Mouse (Mus musculus): ENCODE results near the gene Gm20388. TPM values are rescaled to one million over a fixed set of nuclear protein-coding genes. Genes with fewer than 3 reads are reported as not detected.

Gm20388 gene
- polyA plus RNA-seq, 1 experiment from 2014 or later: 1.4 TPM

- 55% methylated on average over 5 of the region's 5 CpGs for WGBS (ENCODE audit: insufficient replicate concordance)
- peak; percentile 74 for ATAC-seq (ENCODE audit: low read depth)
- peaks cover 21% of the 10 kb centered on the region for H3K27me3 ChIP-seq (ENCODE audit: control insufficient read depth, insufficient read depth, low read depth, low read length)
- peaks cover 8% of the 10 kb centered on the region for H3K4me1 ChIP-seq (ENCODE audit: control insufficient read depth, low read depth, low read length)
- H3K4me3 ChIP-seq (ENCODE audit: low read depth, low read length): no peak overlapping the region
- no peak overlapping the region for H3K4me2 ChIP-seq (ENCODE audit: low read depth, low read length)
- H3K9ac ChIP-seq (ENCODE audit: low read depth, low read length): no peak overlapping the region
- no peaks in the 10 kb centered on the region for H3K9me3 ChIP-seq (replicated peaks; ENCODE audit: control insufficient read depth, low read length)
- no peak overlapping the region for H3K27ac ChIP-seq (ENCODE audit: low read length)
- H3K36me3 ChIP-seq (ENCODE audit: control insufficient read depth, insufficient read depth): no peaks in the 10 kb centered on the region
These were observed 2855.5 kb downstream of the Gm20388 start for GRCm38 (mm10) chr8:122766189-122766588.

DNA sequence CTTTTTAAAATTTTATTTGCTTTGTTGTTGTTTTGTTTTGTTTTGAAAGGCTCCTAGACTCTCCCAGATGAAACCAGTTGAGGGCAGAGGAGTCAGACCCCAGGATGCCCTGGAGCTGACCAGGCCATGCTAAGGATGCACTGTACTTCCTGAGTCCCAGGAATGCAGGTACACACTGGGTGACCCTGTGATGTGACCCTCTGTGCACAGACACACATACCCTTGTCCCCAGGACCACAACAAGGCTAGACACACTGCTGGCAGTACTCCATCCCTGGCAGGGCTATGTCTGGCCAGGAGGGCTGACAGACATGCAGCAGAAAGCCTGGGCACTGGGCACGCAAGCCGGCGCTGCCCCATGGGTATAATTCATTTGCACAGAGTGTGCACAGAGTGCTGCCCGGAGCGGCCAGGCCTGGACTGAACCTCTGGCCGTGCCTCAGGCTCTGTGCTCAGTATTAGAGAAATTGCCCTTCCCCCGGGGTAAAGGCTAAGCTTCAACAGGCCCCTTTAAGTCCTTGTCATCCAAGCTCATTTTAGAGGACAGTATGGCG lies 2856.1 kb downstream of the Gm20388 start:
- 66% methylated on average over 8 of the region's 8 CpGs for WGBS (ENCODE audit: insufficient replicate concordance)
- Histone ChIP-seq H3K36me3 (ENCODE audit: control insufficient read depth, insufficient read depth) (no peaks in the 10 kb centered on the region), H3K9ac (ENCODE audit: low read depth, low read length) (no peak overlapping the region), H3K4me2 (ENCODE audit: low read depth, low read length) (no peak overlapping the region), H3K27me3 (ENCODE audit: control insufficient read depth, insufficient read depth, low read depth, low read length) (peaks cover 17% of the 10 kb centered on the region), H3K4me1 (ENCODE audit: control insufficient read depth, low read depth, low read length) (peaks cover 8% of the 10 kb centered on the region), H3K27ac (ENCODE audit: low read length) (no peak overlapping the region), H3K9me3 (replicated peaks; ENCODE audit: control insufficient read depth, low read length) (no peaks in the 10 kb centered on the region), H3K4me3 (ENCODE audit: low read depth, low read length) (no peak overlapping the region)
- ATAC-seq (ENCODE audit: low read depth): peak; percentile 63

GRCm38 (mm10) chr8:122767229-122767628 lies 2856.6 kb downstream of the Gm20388 start:
- no peak overlapping the region for H3K27ac ChIP-seq (ENCODE audit: low read length)
- no peak overlapping the region for H3K9ac ChIP-seq (ENCODE audit: low read depth, low read length)
- ATAC-seq (ENCODE audit: low read depth): no peak
- no peaks in the 10 kb centered on the region for H3K36me3 ChIP-seq (ENCODE audit: control insufficient read depth, insufficient read depth)
- H3K27me3 ChIP-seq (ENCODE audit: control insufficient read depth, insufficient read depth, low read depth, low read length): peaks cover 14% of the 10 kb centered on the region
- no peak overlapping the region for H3K4me2 ChIP-seq (ENCODE audit: low read depth, low read length)
- peaks cover 8% of the 10 kb centered on the region for H3K4me1 ChIP-seq (ENCODE audit: control insufficient read depth, low read depth, low read length)
- 15% methylated on average over 9 of the region's 9 CpGs for WGBS (ENCODE audit: insufficient replicate concordance)
- no peaks in the 10 kb centered on the region for H3K9me3 ChIP-seq (replicated peaks; ENCODE audit: control insufficient read depth, low read length)
- no peak overlapping the region for H3K4me3 ChIP-seq (ENCODE audit: low read depth, low read length)

- no peak for ATAC-seq (ENCODE audit: low read depth)
- no peaks in the 10 kb centered on the region for H3K36me3 ChIP-seq (ENCODE audit: control insufficient read depth, insufficient read depth)
- H3K4me2 ChIP-seq (ENCODE audit: low read depth, low read length): no peak overlapping the region
- no peak overlapping the region for H3K27ac ChIP-seq (ENCODE audit: low read length)
- H3K9me3 ChIP-seq (replicated peaks; ENCODE audit: control insufficient read depth, low read length): no peaks in the 10 kb centered on the region
- no peaks in the 10 kb centered on the region; the same call in 1 of the 2 replicates for H3K4me1 ChIP-seq (ENCODE audit: control insufficient read depth, low read depth, low read length)
- WGBS (ENCODE audit: insufficient replicate concordance): 65% methylated on average over 24 of the region's 24 CpGs
- peaks cover 14% of the 10 kb centered on the region for H3K27me3 ChIP-seq (ENCODE audit: control insufficient read depth, insufficient read depth, low read depth, low read length)
- H3K9ac ChIP-seq (ENCODE audit: low read depth, low read length): no peak overlapping the region
- no peak overlapping the region for H3K4me3 ChIP-seq (ENCODE audit: low read depth, low read length)
These were observed 2858.8 kb downstream of the Gm20388 start for GRCm38 (mm10) chr8:122769251-122770058.

DNA sequence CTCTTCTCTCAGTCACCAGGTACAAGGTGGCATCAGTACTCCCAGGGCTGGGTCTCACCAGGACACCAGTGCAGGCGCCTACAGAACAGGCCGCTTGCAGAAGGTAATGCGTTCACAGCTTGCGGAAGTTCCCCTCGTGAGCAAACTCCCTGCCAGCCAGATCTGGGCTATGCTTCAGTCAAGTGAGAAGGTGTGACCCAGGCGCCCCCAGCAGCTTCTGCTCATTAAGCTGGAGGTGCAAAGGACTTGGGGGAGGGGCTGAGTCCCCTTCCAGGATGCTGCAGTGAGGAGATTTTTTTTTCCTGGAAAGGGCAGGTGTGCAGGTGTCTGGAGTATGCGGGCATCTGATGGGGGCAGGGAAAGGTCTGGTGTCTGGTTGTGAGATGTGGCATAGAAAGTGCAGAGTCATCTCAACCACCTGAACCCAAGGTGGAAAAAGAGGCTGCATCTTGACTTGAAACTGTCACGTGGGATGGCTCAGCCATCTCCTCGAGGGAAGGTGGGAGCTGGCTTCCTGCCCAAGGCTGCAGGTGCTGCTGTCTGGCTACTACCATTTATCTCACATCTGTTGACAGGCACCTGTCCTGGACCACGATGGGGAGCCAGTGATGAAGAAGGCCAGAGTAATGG lies 2861.9 kb downstream of the Gm20388 start:
- Histone ChIP-seq H3K36me3 (ENCODE audit: control insufficient read depth, insufficient read depth) (no peaks in the 10 kb centered on the region), H3K4me3 (ENCODE audit: low read depth, low read length) (no peak overlapping the region), H3K9ac (ENCODE audit: low read depth, low read length) (no peak overlapping the region), H3K4me1 (ENCODE audit: control insufficient read depth, low read depth, low read length) (peaks cover 3% of the 10 kb centered on the region), H3K27ac (ENCODE audit: low read length) (no peak overlapping the region), H3K9me3 (replicated peaks; ENCODE audit: control insufficient read depth, low read length) (no peaks in the 10 kb centered on the region), H3K4me2 (ENCODE audit: low read depth, low read length) (no peak overlapping the region), H3K27me3 (ENCODE audit: control insufficient read depth, insufficient read depth, low read depth, low read length) (peaks cover 19% of the 10 kb centered on the region)
- ATAC-seq (ENCODE audit: low read depth): no peak
- WGBS (ENCODE audit: insufficient replicate concordance): 38% methylated on average over 10 of the region's 10 CpGs

- WGBS (ENCODE audit: insufficient replicate concordance): 1% methylated on average over 50 of the region's 50 CpGs
- ATAC-seq (ENCODE audit: low read depth): peak; percentile 58
- Histone ChIP-seq H3K9ac (ENCODE audit: low read depth, low read length) (peak within 1 kb of the TSS; percentile 88), H3K4me2 (ENCODE audit: low read depth, low read length) (peak within 1 kb of the TSS; percentile 91), H3K4me1 (ENCODE audit: control insufficient read depth, low read depth, low read length) (peaks cover 3% of the 10 kb centered on the region), H3K27me3 (ENCODE audit: control insufficient read depth, insufficient read depth, low read depth, low read length) (peaks cover 11% of the 10 kb centered on the region; the same call in 1 of the 2 replicates), H3K4me3 (ENCODE audit: low read depth, low read length) (peak within 1 kb of the TSS; percentile 81), H3K27ac (ENCODE audit: low read length) (peak within 1 kb of the TSS; percentile 60; the same call in 1 of the 2 replicates), H3K9me3 (replicated peaks; ENCODE audit: control insufficient read depth, low read length) (no peaks in the 10 kb centered on the region), H3K36me3 (ENCODE audit: control insufficient read depth, insufficient read depth) (no peaks in the 10 kb centered on the region)
These were observed 2864.9 kb downstream of the Gm20388 start, which contains the start of gene Acsf3 for GRCm38 (mm10) chr8:122775285-122776155. Gene Acsf3 (plus strand): TSS chr8:122775486.

DNA sequence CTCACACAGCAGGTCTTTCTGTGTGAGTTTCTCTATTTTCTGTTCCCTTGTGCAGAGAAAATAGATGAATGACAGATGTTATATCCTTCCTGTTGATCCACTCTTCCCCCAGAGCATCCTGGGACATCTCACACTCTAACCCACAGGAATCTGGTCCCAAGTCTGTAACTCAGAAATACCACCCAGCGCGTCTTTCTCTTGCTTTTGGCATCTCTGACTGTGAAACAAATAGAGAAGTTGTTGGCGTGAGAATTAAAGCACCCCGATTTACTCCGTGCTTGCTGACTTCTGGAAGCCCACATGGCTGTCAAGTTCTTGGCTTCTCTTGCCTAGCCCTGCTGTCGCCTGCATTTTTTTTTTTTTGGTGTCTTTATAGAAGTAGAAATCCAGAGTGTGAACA lies 2867.1 kb downstream of the Gm20388 start:
- peaks cover 3% of the 10 kb centered on the region for H3K4me1 ChIP-seq (ENCODE audit: control insufficient read depth, low read depth, low read length)
- no peak for ATAC-seq (ENCODE audit: low read depth)
- WGBS (ENCODE audit: insufficient replicate concordance): 73% methylated on average over 6 of the region's 6 CpGs
- no peak overlapping the region for H3K4me3 ChIP-seq (ENCODE audit: low read depth, low read length)
- no peak overlapping the region for H3K27ac ChIP-seq (ENCODE audit: low read length)
- H3K27me3 ChIP-seq (ENCODE audit: control insufficient read depth, insufficient read depth, low read depth, low read length): peaks cover 8% of the 10 kb centered on the region; the same call in 1 of the 2 replicates
- H3K9me3 ChIP-seq (replicated peaks; ENCODE audit: control insufficient read depth, low read length): no peaks in the 10 kb centered on the region
- no peak overlapping the region for H3K9ac ChIP-seq (ENCODE audit: low read depth, low read length)
- no peaks in the 10 kb centered on the region for H3K36me3 ChIP-seq (ENCODE audit: control insufficient read depth, insufficient read depth)
- no peak overlapping the region for H3K4me2 ChIP-seq (ENCODE audit: low read depth, low read length)

- 62% methylated on average over 3 of the region's 3 CpGs for WGBS (ENCODE audit: insufficient replicate concordance)
- peaks cover 3% of the 10 kb centered on the region for H3K4me1 ChIP-seq (ENCODE audit: control insufficient read depth, low read depth, low read length)
- H3K27me3 ChIP-seq (ENCODE audit: control insufficient read depth, insufficient read depth, low read depth, low read length): peaks cover 6% of the 10 kb centered on the region; the same call in 1 of the 2 replicates
- H3K36me3 ChIP-seq (ENCODE audit: control insufficient read depth, insufficient read depth): no peaks in the 10 kb centered on the region
- H3K9ac ChIP-seq (ENCODE audit: low read depth, low read length): no peak overlapping the region
- H3K4me2 ChIP-seq (ENCODE audit: low read depth, low read length): no peak overlapping the region
- H3K4me3 ChIP-seq (ENCODE audit: low read depth, low read length): no peak overlapping the region
- H3K27ac ChIP-seq (ENCODE audit: low read length): no peak overlapping the region
- H3K9me3 ChIP-seq (replicated peaks; ENCODE audit: control insufficient read depth, low read length): no peaks in the 10 kb centered on the region
- peak; percentile 11; the same call in 1 of the 2 replicates for ATAC-seq (ENCODE audit: low read depth)
These were observed 2868.1 kb downstream of the Gm20388 start for GRCm38 (mm10) chr8:122778703-122779239.

Data from liver, embryonic 16.5 days (tissue).